Mouse (Mus musculus) bone marrow macrophage, adult 2 months (primary cell): ENCODE results near the gene Rps3. TPM values are rescaled to one million over a fixed set of nuclear protein-coding genes. Genes with fewer than 3 reads are reported as not detected.

ENCODE experiments used
- H3K27ac ChIP-seq: 2 replicates; pipeline ENCODE4 v1.5.1; 2012; ENCODE audit warnings: low read depth, low read length; ENCODE audit not compliant: insufficient read depth
- H3K4me1 ChIP-seq: 2 replicates; pipeline ENCODE4 v1.6.1; 2012; ENCODE audit warnings: low read length; ENCODE audit not compliant: control insufficient read depth, insufficient read depth
- H3K4me3 ChIP-seq: 2 replicates; pipeline ENCODE4 v1.5.1; 2012; ENCODE audit warnings: mild to moderate bottlenecking, low read length, moderate library complexity; ENCODE audit not compliant: insufficient read depth
- CTCF ChIP-seq: IDR thresholded peaks from 2 replicates; pipeline ENCODE4 v1.5.1; 2012; ENCODE audit warnings: low read depth, mild to moderate bottlenecking, low read length, moderate library complexity
- POLR2A ChIP-seq: IDR thresholded peaks from 2 replicates; pipeline ENCODE4 v1.6.1; 2012; ENCODE audit warnings: mild to moderate bottlenecking, low read depth, low read length, borderline replicate concordance
- polyA plus RNA-seq: library from polyadenylated mRNA; stranded (reverse); fragments of >200 nt; gene quantifications from 2 replicates; pipeline ENCODE4 v1.2.4, GENCODE M21; 2012; ENCODE audit not compliant: missing spikeins, insufficient read depth, insufficient read length

Rps3 gene
- polyA plus RNA-seq, 1 experiment = 1,023 TPM

DNA sequence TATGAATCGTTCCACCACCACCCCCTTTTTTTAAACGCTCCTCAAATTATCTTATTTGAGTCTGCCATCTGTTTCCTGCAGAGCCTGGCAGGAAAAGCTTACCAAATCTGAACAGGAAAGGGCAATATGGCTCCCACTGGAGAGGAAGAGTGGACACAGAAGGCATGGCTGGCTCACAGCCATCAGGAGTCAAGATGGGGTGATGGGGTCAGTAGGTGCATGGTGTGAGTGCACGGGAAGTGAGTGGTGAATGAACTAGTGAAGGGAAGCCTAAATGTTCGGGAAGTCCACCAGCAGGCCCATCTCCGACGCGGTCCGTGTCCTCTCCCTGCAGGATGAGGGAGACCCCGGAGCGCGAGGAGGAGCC lies 15.6 kb downstream of the Rps3 start:
- Histone ChIP-seq H3K4me3 (peak overlapping the region; percentile 65), H3K27ac (peak overlapping the region; percentile 82), H3K4me1 (peaks cover 37% of the 10 kb centered on the region)
- no peak for TF ChIP-seq CTCF
- TF ChIP-seq POLR2A = no peak

DNA sequence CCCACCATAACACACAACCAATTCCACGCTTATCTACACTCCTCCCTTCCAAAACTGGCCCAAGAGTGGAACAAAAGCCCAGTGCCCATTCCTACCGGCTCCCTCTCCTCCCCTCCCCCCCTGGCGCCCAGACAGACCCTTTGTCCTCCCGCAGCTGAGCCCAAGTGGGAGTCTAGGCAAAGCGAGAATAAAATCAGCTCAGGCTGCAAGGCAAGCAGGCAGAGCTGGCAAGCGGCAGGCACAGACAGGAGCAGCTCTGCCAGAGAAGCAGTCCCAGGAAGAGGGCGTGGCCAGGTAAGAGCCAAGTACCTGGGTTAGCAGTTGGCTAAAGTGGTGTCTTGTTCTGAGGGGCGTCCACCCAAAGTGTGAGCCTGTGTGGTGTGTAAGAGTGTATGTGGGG lies 17.7 kb downstream of the Rps3 start, which contains the start of gene Klhl35:
Gene Klhl35 (plus strand): TSS at position 194 of the 400 bp plus-strand sequence.
- Histone ChIP-seq H3K4me1 (peaks cover 34% of the 10 kb centered on the region), H3K4me3 (no peak within 1 kb of the TSS), H3K27ac (no peak within 1 kb of the TSS)
- TF ChIP-seq CTCF (no peak), POLR2A (no peak)

DNA sequence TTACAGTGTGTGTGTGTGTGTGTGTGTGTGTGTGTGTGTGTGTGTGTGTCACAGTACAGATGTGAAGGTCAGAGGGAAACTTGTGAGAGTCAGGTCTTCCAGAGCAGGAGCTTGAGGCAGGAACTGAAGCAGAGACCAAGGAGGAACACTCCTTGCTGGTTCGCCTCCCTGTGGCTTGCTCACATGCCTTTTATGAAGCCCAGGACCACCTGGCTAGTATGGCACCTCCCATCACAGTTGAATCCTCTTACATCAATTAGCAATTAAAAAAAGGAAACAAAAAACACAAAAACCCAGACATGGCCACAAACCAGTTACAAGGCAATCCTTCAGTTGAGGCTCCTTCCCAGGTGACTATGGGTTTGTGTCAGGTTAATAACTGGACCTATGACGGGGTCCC lies 20.4 kb downstream of the Rps3 start:
- TF ChIP-seq POLR2A (no peak), CTCF (no peak)
- peaks cover 17% of the 10 kb centered on the region for H3K4me1 ChIP-seq

GRCm38 (mm10) chr7:99459888-99460652 lies 23.5 kb downstream of the Rps3 start:
- peaks cover 3% of the 10 kb centered on the region; the same call in 1 of the 2 replicates for H3K4me1 ChIP-seq
- TF ChIP-seq CTCF (no peak), POLR2A (no peak)
- H3K27ac ChIP-seq = no peak overlapping the region
- H3K4me3 ChIP-seq = no peak overlapping the region

More for the DNA sequence above, 20.4 kb downstream of the Rps3 start:
- no peak overlapping the region for H3K27ac ChIP-seq
- H3K4me3 ChIP-seq = no peak overlapping the region

- peaks cover 3% of the 10 kb centered on the region; the same call in 1 of the 2 replicates for H3K4me1 ChIP-seq
- no peak for TF ChIP-seq CTCF
- no peak for TF ChIP-seq POLR2A
- H3K4me3 ChIP-seq = no peak overlapping the region
- H3K27ac ChIP-seq = no peak overlapping the region
Observed at GRCm38 (mm10) chr7:99458849-99459248, 24.7 kb downstream of the Rps3 start.

GRCm38 (mm10) chr7:99454044-99454443 lies 29.5 kb downstream of the Rps3 start:
- H3K4me3 ChIP-seq = no peak overlapping the region
- H3K27ac ChIP-seq = no peak overlapping the region
- TF ChIP-seq POLR2A (no peak), CTCF (no peak)
- H3K4me1 ChIP-seq = 0 out of 2 replicates have a peak, but pooled peaks cover 2% of the 10 kb centered on the region

DNA sequence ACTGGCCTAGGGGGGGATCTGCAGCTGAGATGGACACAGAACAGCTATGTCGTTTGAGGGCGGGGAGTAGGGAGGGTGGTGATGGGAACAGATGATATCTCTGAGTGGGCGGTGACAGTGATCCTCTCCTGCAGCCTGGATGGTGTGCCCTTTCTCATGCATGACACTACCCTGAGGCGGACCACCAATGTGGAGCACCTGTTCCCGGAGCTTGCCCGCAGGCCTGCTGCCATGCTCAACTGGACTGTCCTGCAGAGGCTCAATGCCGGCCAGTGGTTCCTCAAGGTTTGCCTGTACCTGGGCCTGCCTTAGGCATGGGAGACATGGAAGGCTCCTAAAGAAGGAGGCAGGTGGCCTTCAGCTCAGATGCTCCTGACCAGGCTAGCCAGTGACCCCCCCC lies 30.7 kb downstream of the Rps3 start:
- no peak overlapping the region for H3K4me3 ChIP-seq
- H3K27ac ChIP-seq = no peak overlapping the region
- peaks cover 6% of the 10 kb centered on the region; the same call in 1 of the 2 replicates for H3K4me1 ChIP-seq
- TF ChIP-seq POLR2A = no peak
- TF ChIP-seq CTCF = no peak

GRCm38 (mm10) chr7:99450703-99451102 lies 32.8 kb downstream of the Rps3 start:
- no peak overlapping the region for H3K27ac ChIP-seq
- TF ChIP-seq CTCF (peak; percentile 30), POLR2A (no peak)

GRCm38 (mm10) chr7:99449751-99450150 lies 33.8 kb downstream of the Rps3 start:
- no peak for TF ChIP-seq CTCF
- no peak for TF ChIP-seq POLR2A
- H3K4me3 ChIP-seq = no peak overlapping the region
- no peak overlapping the region for H3K27ac ChIP-seq
- H3K4me1 ChIP-seq = peaks cover 6% of the 10 kb centered on the region; the same call in 1 of the 2 replicates

More at GRCm38 (mm10) chr7:99450703-99451102, 32.8 kb downstream of the Rps3 start:
- Histone ChIP-seq H3K4me3 (no peak overlapping the region), H3K4me1 (peaks cover 6% of the 10 kb centered on the region; the same call in 1 of the 2 replicates)

GRCm38 (mm10) chr7:99449063-99449462 lies 34.5 kb downstream of the Rps3 start:
- no peak for TF ChIP-seq CTCF
- TF ChIP-seq POLR2A = no peak

More at GRCm38 (mm10) chr7:99449063-99449462, 34.5 kb downstream of the Rps3 start:
- peaks cover 6% of the 10 kb centered on the region; the same call in 1 of the 2 replicates for H3K4me1 ChIP-seq
- no peak overlapping the region for H3K4me3 ChIP-seq
- no peak overlapping the region for H3K27ac ChIP-seq
